Mouse (Mus musculus) ES-Bruce4 (cell line): ENCODE measurements around the gene Robo2. TPM values are rescaled to one million over a fixed set of nuclear protein-coding genes. Genes with fewer than 3 reads are reported as not detected.
"Not testable (repeated sequence)": the region's sequence is repeated elsewhere in the genome, so short reads cannot be mapped to it uniquely, and the experiment has no call there.

Experiments used
- H3K27ac ChIP-seq: 2 replicates; pipeline ENCODE4 v1.5.1; 2012; ENCODE audit warnings: low read length, inconsistent platforms; ENCODE audit not compliant: insufficient read depth
- H3K27me3 ChIP-seq: 2 replicates; pipeline ENCODE4 v1.6.1; 2012; ENCODE audit warnings: mild to moderate bottlenecking, low read length, inconsistent platforms; ENCODE audit not compliant: control insufficient read depth, poor library complexity, insufficient read depth, severe bottlenecking
- H3K36me3 ChIP-seq: 2 replicates; pipeline ENCODE4 v1.6.1; 2012; ENCODE audit warnings: inconsistent platforms, mild to moderate bottlenecking, low read length, moderate library complexity; ENCODE audit not compliant: control insufficient read depth, poor library complexity, insufficient read depth, severe bottlenecking
- H3K4me1 ChIP-seq: one replicate; pipeline ENCODE4 v1.8.1; 2011; ENCODE audit warnings: low read length; ENCODE audit not compliant: control insufficient read depth, insufficient read depth
- H3K4me3 ChIP-seq: 2 replicates; pipeline ENCODE4 v1.5.1; 2011; ENCODE audit warnings: low read depth, mild to moderate bottlenecking, low read length
- H3K9ac ChIP-seq: 2 replicates; pipeline ENCODE4 v1.6.1; 2012; ENCODE audit warnings: low read depth, mild to moderate bottlenecking, inconsistent platforms; ENCODE audit not compliant: poor library complexity, severe bottlenecking
- H3K9me3 ChIP-seq: replicated peaks from 2 replicates; pipeline ENCODE4 v1.6.1; 2012; ENCODE audit warnings: mild to moderate bottlenecking, low read length, inconsistent platforms; ENCODE audit not compliant: control insufficient read depth, poor library complexity, insufficient read depth, severe bottlenecking
- CTCF ChIP-seq: IDR thresholded peaks from one replicate; pipeline ENCODE4 v1.8.1; 2011; ENCODE audit warnings: low read depth, low read length
- EP300 ChIP-seq: IDR thresholded peaks from 2 replicates; pipeline ENCODE4 v1.6.1; 2011; ENCODE audit warnings: low read depth, low read length; ENCODE audit not compliant: insufficient read depth
- POLR2A ChIP-seq: IDR thresholded peaks from one replicate; pipeline ENCODE4 v1.8.1; 2011; ENCODE audit warnings: low read length; ENCODE audit not compliant: insufficient read depth
- polyA plus RNA-seq: library from polyadenylated mRNA; stranded (reverse); fragments of >200 nt; gene quantifications from 2 replicates; pipeline ENCODE4 v1.2.4, GENCODE M21; 2011; ENCODE audit warnings: low read depth; ENCODE audit not compliant: missing spikeins, insufficient read depth, insufficient read length

Gene Robo2
- polyA plus RNA-seq, 1 experiment, result 0.91 TPM

GRCm38 (mm10) chr16:74048980-74049379 lies 362.6 kb downstream of the Robo2 start:
- TF ChIP-seq CTCF (no peak), POLR2A (no peak), EP300 (no peak)
- H3K9me3 ChIP-seq, result no peaks in the 10 kb centered on the region; the same call in 1 of the 2 replicates
- no peaks in the 10 kb centered on the region for H3K4me1 ChIP-seq
- no peaks in the 10 kb centered on the region for H3K36me3 ChIP-seq
- no peak overlapping the region for H3K9ac ChIP-seq
- H3K27me3 ChIP-seq, result no peaks in the 10 kb centered on the region
- no peak overlapping the region for H3K27ac ChIP-seq
- no peak overlapping the region for H3K4me3 ChIP-seq

- H3K4me1 ChIP-seq, result no peaks in the 10 kb centered on the region
- H3K4me3 ChIP-seq, result no peak overlapping the region
- no peak overlapping the region for H3K27ac ChIP-seq
- no peak overlapping the region for H3K9ac ChIP-seq
- no peak for TF ChIP-seq EP300
- no peak for TF ChIP-seq POLR2A
- TF ChIP-seq CTCF, result no peak
- no peaks in the 10 kb centered on the region for H3K9me3 ChIP-seq
- H3K27me3 ChIP-seq, result no peaks in the 10 kb centered on the region
- H3K36me3 ChIP-seq, result no peaks in the 10 kb centered on the region
Observed at GRCm38 (mm10) chr16:74047232-74047631, 364.4 kb downstream of the Robo2 start.

GRCm38 (mm10) chr16:74040797-74041196 lies 370.8 kb downstream of the Robo2 start:
- H3K4me3 ChIP-seq, result not testable (repeated sequence)

GRCm38 (mm10) chr16:74027822-74028221 lies 383.8 kb downstream of the Robo2 start:
- H3K4me1 ChIP-seq, result no peaks in the 10 kb centered on the region
- no peaks in the 10 kb centered on the region for H3K36me3 ChIP-seq
- H3K27ac ChIP-seq, result no peak overlapping the region
- no peaks in the 10 kb centered on the region for H3K9me3 ChIP-seq
- TF ChIP-seq EP300 (no peak), POLR2A (no peak), CTCF (no peak)
- no peak overlapping the region for H3K9ac ChIP-seq
- H3K4me3 ChIP-seq, result no peak overlapping the region
- H3K27me3 ChIP-seq, result no peaks in the 10 kb centered on the region

More at GRCm38 (mm10) chr16:74040797-74041196, 370.8 kb downstream of the Robo2 start:
- not testable (repeated sequence) for H3K27me3 ChIP-seq, H3K36me3 ChIP-seq, H3K4me1 ChIP-seq, H3K9me3 ChIP-seq, H3K27ac ChIP-seq, H3K9ac ChIP-seq

- H3K9me3 ChIP-seq, result no peaks in the 10 kb centered on the region
- no peak overlapping the region for H3K27ac ChIP-seq
- H3K9ac ChIP-seq, result no peak overlapping the region
- H3K4me1 ChIP-seq, result no peaks in the 10 kb centered on the region
- H3K4me3 ChIP-seq, result no peak overlapping the region
- H3K36me3 ChIP-seq, result no peaks in the 10 kb centered on the region
- TF ChIP-seq CTCF (no peak), POLR2A (no peak), EP300 (no peak)
- H3K27me3 ChIP-seq, result no peaks in the 10 kb centered on the region
Observed at GRCm38 (mm10) chr16:74022281-74022978, 389.2 kb downstream of the Robo2 start.

- Histone ChIP-seq H3K27ac (no peak overlapping the region), H3K9me3 (no peaks in the 10 kb centered on the region), H3K27me3 (no peaks in the 10 kb centered on the region), H3K4me1 (no peaks in the 10 kb centered on the region), H3K36me3 (no peaks in the 10 kb centered on the region), H3K4me3 (no peak overlapping the region), H3K9ac (no peak overlapping the region)
- TF ChIP-seq POLR2A (no peak), EP300 (no peak), CTCF (no peak)
Observed at GRCm38 (mm10) chr16:74005767-74006166, 405.9 kb downstream of the Robo2 start.
